Mouse (Mus musculus) thymus, postnatal 10 days (tissue): Measurements from ENCODE around the gene Eml3.

Source experiments
- DNase-seq, 2 experiments: peaks; one replicate each; pipeline ENCODE4 v3.0.0; 2021; ENCODE audit warnings: low spot score in 2 of 2

Eml3 gene

DNA sequence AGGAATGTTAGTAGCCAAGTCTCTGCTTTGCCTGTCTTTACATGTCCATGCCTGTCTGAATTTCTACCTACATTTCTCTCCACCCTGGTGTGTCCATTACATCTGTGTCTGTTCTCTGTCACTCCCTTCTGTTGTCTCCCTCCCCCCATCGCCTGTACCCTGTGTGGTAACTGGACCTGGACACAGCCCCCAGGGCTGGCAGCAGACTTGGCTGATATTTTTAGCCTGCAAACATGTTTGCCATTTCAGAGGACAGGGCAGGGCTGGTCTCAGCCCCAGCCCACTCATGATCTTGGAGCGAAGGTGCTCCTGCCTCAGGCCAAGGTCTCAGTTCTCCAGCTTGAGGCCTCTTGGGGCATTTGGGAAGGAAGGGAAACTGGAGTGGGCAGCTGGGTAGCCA is 58.5 kb downstream of the Eml3 start:
- no peak for DNase-seq

DNA sequence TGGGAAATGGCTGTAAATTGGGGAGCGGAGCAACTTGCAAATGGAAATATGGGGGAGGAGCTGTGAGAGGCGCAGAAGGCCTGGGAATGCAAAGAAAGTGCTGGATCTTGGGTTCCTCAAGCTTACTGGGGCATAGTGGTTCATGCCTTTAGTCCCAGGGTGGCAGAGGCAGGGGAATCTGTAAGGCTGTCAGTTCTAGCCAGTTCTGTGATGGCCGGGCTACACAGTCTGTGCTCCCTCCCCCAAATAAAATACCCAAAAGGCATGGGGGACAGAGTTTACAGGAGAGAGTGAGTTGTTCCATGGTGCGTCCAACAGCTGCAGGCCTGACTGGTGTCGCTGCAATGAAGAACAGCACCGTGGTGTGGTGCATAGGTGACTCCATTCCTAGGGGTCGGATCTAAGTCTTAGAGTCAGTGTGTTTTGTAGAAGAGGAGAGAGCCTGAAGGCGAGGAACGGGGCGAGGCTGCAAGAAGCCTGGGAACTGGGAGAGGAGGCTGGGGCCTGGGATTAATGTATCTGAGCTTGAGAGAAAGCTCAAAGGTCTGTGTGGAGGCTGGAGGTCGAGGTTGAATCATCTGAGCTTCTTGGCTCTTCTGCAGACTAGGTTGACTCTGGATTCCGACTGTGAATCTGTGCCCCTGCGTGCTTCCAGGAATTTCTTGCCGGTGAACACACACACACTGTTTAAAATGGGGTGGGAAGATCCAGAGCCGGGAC is 59.2 kb downstream of the Eml3 start:
- no peak for DNase-seq

DNA sequence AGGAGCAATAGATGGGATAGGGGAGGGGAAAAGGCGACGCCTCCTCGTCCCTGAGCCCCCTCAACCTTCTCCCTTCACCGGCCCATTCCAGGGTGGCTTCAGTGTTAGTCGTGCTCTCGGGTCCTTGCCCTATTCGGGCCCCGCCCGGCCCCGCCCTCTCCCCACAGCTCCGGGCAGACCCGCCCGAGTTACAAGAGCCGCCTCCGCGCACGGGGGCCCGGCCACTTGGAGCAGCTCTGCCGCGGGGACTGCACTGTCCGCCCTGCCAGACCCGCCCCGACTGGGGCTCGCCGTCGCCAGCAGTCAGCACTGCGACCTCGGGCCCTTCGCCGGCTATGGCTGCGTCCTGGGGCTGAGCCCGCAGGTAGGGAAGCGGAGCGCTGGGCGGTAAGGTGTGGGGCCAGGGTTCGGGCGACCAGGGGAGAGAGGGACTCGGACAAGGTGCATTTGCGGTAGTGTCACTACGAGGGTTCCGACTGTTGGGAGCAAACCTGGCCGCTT is 59.8 kb downstream of the Eml3 start, which contains the start of gene Ahnak:
TSS of gene Ahnak (plus strand) at position 219 of the 501 bp plus-strand sequence.
- no peak for DNase-seq

DNA sequence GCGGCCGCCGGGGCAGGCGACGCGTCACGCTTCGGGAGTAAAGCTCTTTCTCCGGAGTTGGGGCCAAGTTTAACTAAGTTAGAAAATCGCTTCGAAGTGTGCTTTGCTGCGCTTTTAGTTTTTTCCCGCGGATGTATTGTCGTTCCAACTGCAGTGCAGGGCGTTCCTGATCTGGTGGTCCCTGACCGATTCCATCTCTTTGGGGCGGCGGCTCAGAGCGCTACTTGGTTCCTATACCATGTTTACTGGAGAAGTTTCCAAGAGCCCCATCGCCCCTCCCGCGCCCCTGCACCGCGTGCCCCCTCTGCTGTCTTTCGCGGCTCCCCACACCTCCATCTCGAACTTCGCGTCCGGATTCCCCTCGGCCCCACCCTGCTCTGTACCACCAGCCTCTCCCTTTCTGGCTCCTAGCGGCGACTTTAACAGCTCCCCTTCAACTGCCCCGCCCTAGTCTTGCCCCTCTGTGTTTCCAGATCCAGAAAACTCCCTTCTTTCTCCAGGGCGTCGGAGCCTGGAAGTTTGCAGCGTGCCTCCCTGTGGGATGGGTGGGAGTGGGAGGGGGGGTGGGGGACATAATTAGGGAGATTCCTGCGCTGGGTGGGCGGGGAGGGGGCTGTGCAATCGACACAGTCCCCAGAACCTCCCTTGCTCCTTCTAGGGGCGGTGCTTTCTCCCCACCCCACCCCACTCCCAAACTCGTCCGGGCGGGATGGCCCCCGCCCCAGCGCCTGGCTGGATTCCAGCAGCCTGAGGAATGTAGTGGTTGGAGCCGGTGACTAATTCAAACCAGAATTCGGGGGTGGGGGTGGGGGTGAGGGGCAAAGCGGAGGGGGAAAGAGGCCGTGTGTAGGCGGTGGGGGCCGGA is 60.4 kb downstream of the Eml3 start:
- peak; percentile 38 to 53 for DNase-seq

DNA sequence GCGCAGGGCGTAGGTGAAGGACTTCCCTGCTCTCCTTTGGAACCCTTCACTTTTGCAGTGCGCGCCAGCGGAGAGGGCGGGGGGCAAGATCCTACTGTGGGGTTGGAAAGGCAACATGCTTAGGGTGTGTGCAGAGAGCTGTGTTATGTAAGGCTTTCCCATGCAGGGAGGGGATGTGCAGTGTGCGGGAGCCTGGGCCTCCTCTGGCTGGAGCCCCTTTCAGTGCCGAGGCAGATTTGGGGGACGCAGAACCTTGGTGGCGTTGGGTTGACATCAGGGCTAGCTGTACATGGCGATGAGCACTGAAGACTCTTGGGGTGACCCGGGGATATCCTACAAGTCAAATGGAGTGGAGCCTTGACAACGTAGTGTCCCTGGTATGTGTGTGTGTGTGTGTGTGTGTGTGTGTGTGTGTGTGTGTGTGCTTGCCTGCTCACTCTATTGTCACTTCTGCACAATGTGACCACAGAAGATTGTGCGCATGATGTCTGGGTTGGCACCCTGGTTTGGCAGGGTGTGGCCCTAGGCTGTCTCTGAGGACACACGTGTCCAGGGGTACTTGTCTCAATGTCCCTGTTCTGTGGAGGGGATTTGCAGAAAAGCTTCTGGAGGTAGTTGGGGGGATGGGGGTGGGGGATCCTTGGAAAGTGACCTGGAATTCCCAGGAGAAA is 61.2 kb downstream of the Eml3 start:
- no peak for DNase-seq
